In the genomic region with DNA sequence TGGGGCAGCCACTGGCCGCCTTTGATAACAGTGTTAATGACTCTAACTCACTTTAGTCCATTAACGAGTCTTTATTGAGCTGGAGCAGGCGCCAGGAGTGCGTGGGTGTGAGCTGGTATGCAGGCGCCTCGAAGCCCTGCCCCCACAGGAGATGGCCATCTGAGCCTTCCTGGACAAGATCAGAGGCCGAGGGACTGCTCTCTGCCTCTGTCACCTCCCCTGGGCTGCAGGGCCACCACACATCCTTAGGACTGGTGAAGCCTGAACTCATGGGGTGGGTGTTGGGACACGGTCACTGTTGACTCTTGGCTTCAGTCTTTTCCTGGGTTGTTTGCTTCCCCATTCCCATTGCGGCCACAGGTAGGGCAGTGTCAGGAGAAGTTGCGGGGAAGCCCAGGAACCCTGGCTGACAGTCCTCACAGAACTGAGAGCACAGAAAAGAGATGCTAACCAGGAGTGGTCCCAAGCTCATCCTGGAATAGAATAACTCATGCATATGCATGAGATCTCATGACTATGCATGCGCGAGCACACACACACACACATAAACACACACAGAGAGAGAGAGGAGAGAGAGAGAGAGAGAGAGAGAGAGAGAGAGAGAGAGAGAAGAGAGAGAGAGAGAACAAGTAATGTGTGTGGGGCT, we compare ENCODE assay signal across 8 mouse cellular contexts.
DNase-seq lines count a peak whose midpoint lies in the region; ATAC-seq and TF ChIP-seq lines count a peak whose summit lies in the region.
"Had no signal": no experiment of that assay in that cellular context is flagged by ENCODE, and none has a peak within 500 bp of the region (broad histone marks: within the 10 kb centered on the region; RNA-seq: fewer than 3 reads in every experiment).

No protein-coding gene starts in this region.

- H3K27ac ChIP-seq in liver, postnatal 0 days (ENCODE audit: low read depth), result no peak overlapping the region
- H3K27ac ChIP-seq in liver, embryonic 12.5 days, result no peak overlapping the region
- no peak overlapping the region for H3K27ac ChIP-seq in forebrain, embryonic 12.5 days
- no peak overlapping the region; the same call in 1 of the 2 replicates for H3K27ac ChIP-seq in hindbrain, embryonic 16.5 days (ENCODE audit: low read depth, low read length)
- H3K27ac ChIP-seq in midbrain, embryonic 15.5 days, result peak overlapping the region; percentile 60
- H3K27ac ChIP-seq: liver, embryonic 15.5 days had no signal

- ATAC-seq in liver, postnatal 0 days, result no peak
- ATAC-seq in liver, embryonic 12.5 days, result no peak
- ATAC-seq in forebrain, embryonic 12.5 days (ENCODE audit: low FRiP score), result peak; percentile 81
- peak; percentile 54; the same call in 1 of the 2 replicates for ATAC-seq in hindbrain, embryonic 16.5 days
- ATAC-seq in midbrain, embryonic 15.5 days (replicated peaks), result peak; percentile 78
- ATAC-seq in CD4-positive, CD25-positive, alpha-beta regulatory T cell, adult 4 months, result no peak

- H3K9ac ChIP-seq in liver, postnatal 0 days (replicated peaks), result no peak overlapping the region
- no peak overlapping the region for H3K9ac ChIP-seq in liver, embryonic 12.5 days
- H3K9ac ChIP-seq in forebrain, embryonic 12.5 days, result no peak overlapping the region
- no peak overlapping the region for H3K9ac ChIP-seq in hindbrain, embryonic 16.5 days (ENCODE audit: low read depth, low read length)
- H3K9ac ChIP-seq in midbrain, embryonic 15.5 days, result no peak overlapping the region
- H3K9ac ChIP-seq: liver, embryonic 15.5 days had no signal

- no peak overlapping the region for H3K4me3 ChIP-seq in liver, postnatal 0 days (ENCODE audit: low read depth, low read length)
- H3K4me3 ChIP-seq in liver, embryonic 12.5 days, result no peak overlapping the region
- H3K4me3 ChIP-seq in forebrain, embryonic 12.5 days (replicated peaks), result no peak overlapping the region
- H3K4me3 ChIP-seq in hindbrain, embryonic 16.5 days (ENCODE audit: low read length), result no peak overlapping the region
- no peak overlapping the region for H3K4me3 ChIP-seq in midbrain, embryonic 15.5 days
- H3K4me3 ChIP-seq: liver, embryonic 15.5 days had no signal

- DNase-seq in liver, postnatal 0 days, result no peak
- no peak for DNase-seq in embryo, embryonic 10 days (ENCODE audit: low spot score)

- H3K4me1 ChIP-seq in liver, postnatal 0 days (ENCODE audit: insufficient read depth), result peaks cover 6% of the 10 kb centered on the region
- peaks cover 12% of the 10 kb centered on the region; the same call in 1 of the 2 replicates for H3K4me1 ChIP-seq in liver, embryonic 12.5 days
- H3K4me1 ChIP-seq in forebrain, embryonic 12.5 days, result peaks cover 50% of the 10 kb centered on the region
- H3K4me1 ChIP-seq in hindbrain, embryonic 16.5 days (ENCODE audit: control insufficient read depth, insufficient read depth, low read depth, low read length), result peaks cover 34% of the 10 kb centered on the region
- H3K4me1 ChIP-seq in midbrain, embryonic 15.5 days, result peaks cover 45% of the 10 kb centered on the region
- H3K4me1 ChIP-seq: liver, embryonic 15.5 days had no signal

- no peaks in the 10 kb centered on the region for H3K27me3 ChIP-seq in liver, postnatal 0 days (ENCODE audit: insufficient read depth, low read length)
- peaks cover 27% of the 10 kb centered on the region for H3K27me3 ChIP-seq in liver, embryonic 12.5 days (replicated peaks)
- H3K27me3 ChIP-seq in forebrain, embryonic 12.5 days, result peaks cover 37% of the 10 kb centered on the region
- no peaks in the 10 kb centered on the region for H3K27me3 ChIP-seq in hindbrain, embryonic 16.5 days (replicated peaks; ENCODE audit: control insufficient read depth, insufficient read depth, low read length)
- H3K27me3 ChIP-seq in midbrain, embryonic 15.5 days (replicated peaks), result no peaks in the 10 kb centered on the region

- H3K36me3 ChIP-seq in liver, postnatal 0 days (replicated peaks; ENCODE audit: insufficient read depth, low read length), result no peaks in the 10 kb centered on the region
- no peaks in the 10 kb centered on the region for H3K36me3 ChIP-seq in liver, embryonic 12.5 days
- H3K36me3 ChIP-seq in forebrain, embryonic 12.5 days (replicated peaks), result no peaks in the 10 kb centered on the region
- H3K36me3 ChIP-seq in hindbrain, embryonic 16.5 days (ENCODE audit: control insufficient read depth, insufficient read depth, low read length), result no peaks in the 10 kb centered on the region
- H3K36me3 ChIP-seq in midbrain, embryonic 15.5 days (replicated peaks), result no peaks in the 10 kb centered on the region
- H3K36me3 ChIP-seq: liver, embryonic 15.5 days had no signal

- TF ChIP-seq CTCF in liver, postnatal 0 days (IDR thresholded peaks at IDR 0.05; ENCODE audit: low read depth), result no peak

- no peak for TF ChIP-seq EP300 in liver, postnatal 0 days (IDR thresholded peaks at IDR 0.05; ENCODE audit: low read depth)

- 41% methylated on average over 12 of the region's 12 CpGs for WGBS in liver, postnatal 0 days (ENCODE audit: insufficient replicate concordance)
- WGBS in liver, embryonic 12.5 days (ENCODE audit: insufficient replicate concordance), result 35% methylated on average over 12 of the region's 12 CpGs
- WGBS in forebrain, embryonic 12.5 days, result 34% methylated on average over 12 of the region's 12 CpGs
- 24% methylated on average over 12 of the region's 12 CpGs for WGBS in hindbrain, embryonic 16.5 days
- whole genome bisulfite sequencing in midbrain, embryonic 15.5 days, result 23% methylated on average over 12 of the region's 12 CpGs

- peak overlapping the region; percentile 10 for H3K4me2 ChIP-seq in liver, postnatal 0 days (ENCODE audit: low read depth, low read length)
- no peak overlapping the region for H3K4me2 ChIP-seq in liver, embryonic 12.5 days
- H3K4me2 ChIP-seq in forebrain, embryonic 12.5 days, result no peak overlapping the region
- no peak overlapping the region for H3K4me2 ChIP-seq in hindbrain, embryonic 16.5 days (ENCODE audit: low read length)
- no peak overlapping the region for H3K4me2 ChIP-seq in midbrain, embryonic 15.5 days
- H3K4me2 ChIP-seq: liver, embryonic 15.5 days had no signal

- no peaks in the 10 kb centered on the region for H3K9me3 ChIP-seq in liver, postnatal 0 days (ENCODE audit: low read length)
- H3K9me3 ChIP-seq in liver, embryonic 12.5 days (replicated peaks), result no peaks in the 10 kb centered on the region
- no peaks in the 10 kb centered on the region for H3K9me3 ChIP-seq in forebrain, embryonic 12.5 days
- no peaks in the 10 kb centered on the region for H3K9me3 ChIP-seq in hindbrain, embryonic 16.5 days (ENCODE audit: control insufficient read depth, low read length)
- no peaks in the 10 kb centered on the region for H3K9me3 ChIP-seq in midbrain, embryonic 15.5 days
- H3K9me3 ChIP-seq: liver, embryonic 15.5 days had no signal

Comparison
In these comparisons a context has a peak if more than half of its experiments do, and no peak if none do; other contexts are left out.
1. ATAC-seq: peak in forebrain, embryonic 12.5 days (single experiment), hindbrain, embryonic 16.5 days (single experiment) and midbrain, embryonic 15.5 days (single experiment); none in liver, postnatal 0 days (single experiment), liver, embryonic 12.5 days (single experiment) and CD4-positive, CD25-positive, alpha-beta regulatory T cell, adult 4 months (single experiment).